Mouse (Mus musculus) neural tube, embryonic 10.5 days (tissue): ENCODE measurements around the gene Thoc6.

Experiments
- DNase-seq: peaks from one replicate; pipeline ENCODE4 v3.0.0-alpha.2; 2017; ENCODE audit warnings: low spot score; ENCODE audit errors: extremely low spot score

Gene Thoc6

GRCm38 (mm10) chr17:23631241-23631640 is 42.4 kb downstream of the Thoc6 start:
- no peak for DNase-seq

- peak; percentile 79 for DNase-seq
Observed at GRCm38 (mm10) chr17:23630195-23631020, 43.3 kb downstream of the Thoc6 start.

DNA sequence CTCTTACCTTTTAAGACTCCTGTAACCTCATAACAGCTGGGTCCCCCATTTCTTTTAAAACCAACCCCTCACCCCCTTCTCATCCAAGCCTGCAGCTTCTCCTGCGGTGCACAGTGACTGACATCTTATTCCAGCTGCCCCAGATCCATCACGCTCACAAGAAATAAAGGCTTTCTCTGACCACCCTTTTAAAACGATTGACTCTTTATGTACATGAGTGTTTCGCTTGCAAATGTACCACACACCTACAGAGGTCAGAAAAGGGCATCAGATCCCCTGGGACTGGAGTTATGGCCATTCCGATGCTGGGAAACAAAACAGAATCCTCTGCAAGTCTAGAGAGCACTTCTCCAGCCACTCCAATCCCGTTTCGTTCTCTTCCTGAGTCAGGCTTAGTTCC is 45.9 kb downstream of the Thoc6 start:
- DNase-seq, result no peak

GRCm38 (mm10) chr17:23620351-23620750 is 53.3 kb downstream of the Thoc6 start:
- no peak for DNase-seq
